Mouse (Mus musculus): ENCODE results near the gene Msh2. TPM values are rescaled to one million over a fixed set of nuclear protein-coding genes. Genes with fewer than 3 reads are reported as not detected.

Gene Msh2
- polyA plus RNA-seq, 1 experiment = 17.8 TPM

GRCm38 (mm10) chr17:87734471-87734870, 62.3 kb downstream of the Msh2 start:
- no peak overlapping the region for H3K27ac ChIP-seq (ENCODE audit: control insufficient read depth, insufficient read depth, low read length)
- TF ChIP-seq POLR2A (IDR thresholded peaks at IDR 0.05; ENCODE audit: control insufficient read depth, extremely low read depth, insufficient read depth, low read length, poor library complexity) (no peak), CTCF (IDR thresholded peaks at IDR 0.05; ENCODE audit: borderline replicate concordance, control insufficient read depth, extremely low read depth, insufficient read depth, low read length, poor library complexity) (no peak)
- H3K4me1 ChIP-seq (replicated peaks; ENCODE audit: control insufficient read depth, insufficient read depth, low read length) = no peaks in the 10 kb centered on the region
- no peak for DNase-seq
- no peak overlapping the region for H3K4me3 ChIP-seq (ENCODE audit: control insufficient read depth, insufficient read depth, low read length)
- no peaks in the 10 kb centered on the region for H3K36me3 ChIP-seq (ENCODE audit: control insufficient read depth, insufficient read depth, low read length)
- whole genome bisulfite sequencing = 97% methylated on average over 8 of the region's 8 CpGs
- no peaks in the 10 kb centered on the region for H3K27me3 ChIP-seq (ENCODE audit: control insufficient read depth, insufficient read depth, low read length)

- no peak overlapping the region for H3K4me3 ChIP-seq (ENCODE audit: control insufficient read depth, insufficient read depth, low read length)
- TF ChIP-seq CTCF (IDR thresholded peaks at IDR 0.05; ENCODE audit: borderline replicate concordance, control insufficient read depth, extremely low read depth, insufficient read depth, low read length, poor library complexity) = no peak
- TF ChIP-seq POLR2A (IDR thresholded peaks at IDR 0.05; ENCODE audit: control insufficient read depth, extremely low read depth, insufficient read depth, low read length, poor library complexity) = no peak
- no peak for DNase-seq
Measured at GRCm38 (mm10) chr17:87737144-87737543, 65.0 kb downstream of the Msh2 start.

GRCm38 (mm10) chr17:87739835-87740234, 67.7 kb downstream of the Msh2 start:
- WGBS = 46% methylated on average over 1 of the region's 1 CpGs
- TF ChIP-seq POLR2A (IDR thresholded peaks at IDR 0.05; ENCODE audit: control insufficient read depth, extremely low read depth, insufficient read depth, low read length, poor library complexity) = no peak
- TF ChIP-seq CTCF (IDR thresholded peaks at IDR 0.05; ENCODE audit: borderline replicate concordance, control insufficient read depth, extremely low read depth, insufficient read depth, low read length, poor library complexity) = no peak
- no peaks in the 10 kb centered on the region for H3K4me1 ChIP-seq (replicated peaks; ENCODE audit: control insufficient read depth, insufficient read depth, low read length)
- H3K27ac ChIP-seq (ENCODE audit: control insufficient read depth, insufficient read depth, low read length) = no peak overlapping the region
- H3K27me3 ChIP-seq (ENCODE audit: control insufficient read depth, insufficient read depth, low read length) = no peaks in the 10 kb centered on the region
- no peak overlapping the region for H3K4me3 ChIP-seq (ENCODE audit: control insufficient read depth, insufficient read depth, low read length)
- no peak for DNase-seq
- no peaks in the 10 kb centered on the region for H3K36me3 ChIP-seq (ENCODE audit: control insufficient read depth, insufficient read depth, low read length)

More at GRCm38 (mm10) chr17:87737144-87737543, 65.0 kb downstream of the Msh2 start:
- WGBS = 90% methylated on average over 3 of the region's 3 CpGs
- no peaks in the 10 kb centered on the region for H3K4me1 ChIP-seq (replicated peaks; ENCODE audit: control insufficient read depth, insufficient read depth, low read length)
- no peaks in the 10 kb centered on the region for H3K36me3 ChIP-seq (ENCODE audit: control insufficient read depth, insufficient read depth, low read length)
- no peaks in the 10 kb centered on the region for H3K27me3 ChIP-seq (ENCODE audit: control insufficient read depth, insufficient read depth, low read length)
- no peak overlapping the region for H3K27ac ChIP-seq (ENCODE audit: control insufficient read depth, insufficient read depth, low read length)

GRCm38 (mm10) chr17:87744985-87745925, 73.1 kb downstream of the Msh2 start:
- peaks cover 2% of the 10 kb centered on the region; the same call in 1 of the 2 replicates for H3K27me3 ChIP-seq (ENCODE audit: control insufficient read depth, insufficient read depth, low read length)

GRCm38 (mm10) chr17:87745926-87746888, 74.1 kb downstream of the Msh2 start:
- H3K4me3 ChIP-seq (ENCODE audit: control insufficient read depth, insufficient read depth, low read length) = peak overlapping the region; percentile 45
- 62% methylated on average over 101 of the region's 101 CpGs for WGBS
- H3K4me1 ChIP-seq (replicated peaks; ENCODE audit: control insufficient read depth, insufficient read depth, low read length) = peaks cover 9% of the 10 kb centered on the region
- H3K27ac ChIP-seq (ENCODE audit: control insufficient read depth, insufficient read depth, low read length) = no peak overlapping the region
- TF ChIP-seq CTCF (IDR thresholded peaks at IDR 0.05; ENCODE audit: borderline replicate concordance, control insufficient read depth, extremely low read depth, insufficient read depth, low read length, poor library complexity) = 0 out of 2 replicates have a peak, but pooled peaks have one; percentile 13
- no peak for TF ChIP-seq POLR2A (IDR thresholded peaks at IDR 0.05; ENCODE audit: control insufficient read depth, extremely low read depth, insufficient read depth, low read length, poor library complexity)
- DNase-seq = peak; percentile 35
- no peaks in the 10 kb centered on the region for H3K36me3 ChIP-seq (ENCODE audit: control insufficient read depth, insufficient read depth, low read length)
- H3K27me3 ChIP-seq (ENCODE audit: control insufficient read depth, insufficient read depth, low read length) = peaks cover 2% of the 10 kb centered on the region; the same call in 1 of the 2 replicates

More at GRCm38 (mm10) chr17:87744985-87745925, 73.1 kb downstream of the Msh2 start:
- TF ChIP-seq CTCF (IDR thresholded peaks at IDR 0.05; ENCODE audit: borderline replicate concordance, control insufficient read depth, extremely low read depth, insufficient read depth, low read length, poor library complexity) = no peak
- TF ChIP-seq POLR2A (IDR thresholded peaks at IDR 0.05; ENCODE audit: control insufficient read depth, extremely low read depth, insufficient read depth, low read length, poor library complexity) = no peak
- H3K4me1 ChIP-seq (replicated peaks; ENCODE audit: control insufficient read depth, insufficient read depth, low read length) = peaks cover 9% of the 10 kb centered on the region
- peak overlapping the region; percentile 45 for H3K4me3 ChIP-seq (ENCODE audit: control insufficient read depth, insufficient read depth, low read length)
- H3K27ac ChIP-seq (ENCODE audit: control insufficient read depth, insufficient read depth, low read length) = no peak overlapping the region
- no peak for DNase-seq
- WGBS = 74% methylated on average over 32 of the region's 32 CpGs
- no peaks in the 10 kb centered on the region for H3K36me3 ChIP-seq (ENCODE audit: control insufficient read depth, insufficient read depth, low read length)

GRCm38 (mm10) chr17:87760315-87760714, 88.2 kb downstream of the Msh2 start:
- DNase-seq = no peak
- H3K27me3 ChIP-seq (ENCODE audit: control insufficient read depth, insufficient read depth, low read length) = no peaks in the 10 kb centered on the region
- H3K36me3 ChIP-seq (ENCODE audit: control insufficient read depth, insufficient read depth, low read length) = no peaks in the 10 kb centered on the region
- H3K4me3 ChIP-seq (ENCODE audit: control insufficient read depth, insufficient read depth, low read length) = no peak overlapping the region
- TF ChIP-seq CTCF (IDR thresholded peaks at IDR 0.05; ENCODE audit: borderline replicate concordance, control insufficient read depth, extremely low read depth, insufficient read depth, low read length, poor library complexity) (no peak), POLR2A (IDR thresholded peaks at IDR 0.05; ENCODE audit: control insufficient read depth, extremely low read depth, insufficient read depth, low read length, poor library complexity) (no peak)
- WGBS = 79% methylated on average over 4 of the region's 4 CpGs
- no peaks in the 10 kb centered on the region for H3K4me1 ChIP-seq (replicated peaks; ENCODE audit: control insufficient read depth, insufficient read depth, low read length)
- no peak overlapping the region for H3K27ac ChIP-seq (ENCODE audit: control insufficient read depth, insufficient read depth, low read length)

Data from thymus, adult 2 months (tissue).